Mouse (Mus musculus): ENCODE measurements around the gene Adrm1. TPM values are rescaled to one million over a fixed set of nuclear protein-coding genes. Genes with fewer than 3 reads are reported as not detected.
A peak's percentile ranks its signal among the peaks of the same experiment; 100 is the strongest.
"Not testable (repeated sequence)": the region's sequence is repeated elsewhere in the genome, so short reads cannot be mapped to it uniquely, and the experiment has no call there.

The Adrm1 gene
- polyA plus RNA-seq, 1 experiment = 62.1 TPM

DNA sequence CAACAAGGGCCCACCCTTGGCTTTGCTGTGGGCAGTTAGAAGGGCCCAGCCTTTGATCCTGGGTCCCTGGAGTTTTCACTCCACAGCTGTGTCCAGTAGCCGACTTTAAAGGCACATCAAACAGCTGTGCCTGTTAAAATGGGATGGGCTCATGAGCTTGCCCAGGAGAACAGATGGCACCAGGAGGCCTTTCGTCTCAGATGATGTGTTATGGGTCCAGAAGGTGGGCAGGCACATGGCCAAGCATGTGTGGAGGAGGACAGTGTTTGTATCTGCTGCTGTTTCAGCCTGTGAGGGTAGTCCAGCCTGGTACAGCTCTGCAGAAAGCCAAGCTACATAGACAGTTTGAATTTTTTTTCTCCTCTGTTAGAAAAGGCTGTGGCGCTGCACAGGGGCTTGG lies 16.5 kb upstream of the Adrm1 start:
- H3K4me3 ChIP-seq (ENCODE audit: insufficient read depth, low read length) = no peak overlapping the region
- no peak overlapping the region for H3K27ac ChIP-seq (ENCODE audit: insufficient read depth, low read depth, low read length)
- H3K4me1 ChIP-seq (ENCODE audit: control insufficient read depth, insufficient read depth, low read length) = no peaks in the 10 kb centered on the region
- TF ChIP-seq CTCF (IDR thresholded peaks at IDR 0.05; ENCODE audit: low read depth, low read length) (no peak), POLR2A (IDR thresholded peaks at IDR 0.05; ENCODE audit: borderline replicate concordance, low read depth, low read length) (no peak)

DNA sequence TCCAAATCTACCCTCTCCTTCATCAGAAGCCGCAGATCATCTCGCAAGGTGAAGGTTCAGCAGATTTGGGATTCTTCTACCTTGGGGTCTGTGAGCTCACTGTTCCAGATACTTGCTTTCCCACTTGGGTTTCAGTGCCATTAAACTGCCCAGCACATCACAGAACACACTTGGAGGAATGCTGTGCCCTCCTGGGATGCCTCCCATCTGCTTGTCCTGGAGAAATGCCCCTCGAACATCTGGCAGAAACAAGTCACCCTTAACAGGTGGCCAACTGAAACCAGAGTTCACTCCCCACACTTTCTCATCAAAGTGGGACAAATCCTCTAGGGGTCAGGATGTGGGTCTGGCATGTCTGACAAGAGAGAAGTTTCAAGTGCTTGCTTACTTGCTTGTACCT lies 12.7 kb upstream of the Adrm1 start:
- H3K4me3 ChIP-seq (ENCODE audit: insufficient read depth, low read length) = no peak overlapping the region
- TF ChIP-seq CTCF (IDR thresholded peaks at IDR 0.05; ENCODE audit: low read depth, low read length) = no peak
- TF ChIP-seq POLR2A (IDR thresholded peaks at IDR 0.05; ENCODE audit: borderline replicate concordance, low read depth, low read length) = no peak
- no peak overlapping the region for H3K27ac ChIP-seq (ENCODE audit: insufficient read depth, low read depth, low read length)

DNA sequence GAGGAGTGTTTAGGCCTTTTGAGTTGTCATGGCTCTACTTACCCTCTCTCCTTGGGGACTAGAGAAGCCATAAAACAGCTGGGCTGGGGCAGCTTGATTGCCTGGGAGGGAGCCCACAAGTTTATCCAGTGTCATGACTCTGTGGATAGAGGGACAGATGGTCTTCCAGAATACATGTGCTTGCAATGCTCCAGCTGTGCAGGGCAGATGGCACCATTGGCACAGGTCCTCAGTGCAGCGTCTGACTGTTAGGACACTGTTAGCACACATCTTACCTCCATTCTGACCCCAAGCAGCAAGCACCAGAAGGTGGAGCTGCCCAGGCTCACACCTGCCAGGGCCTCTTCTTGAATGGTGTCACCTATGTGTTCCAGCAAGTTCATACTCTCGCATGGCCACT lies 5.4 kb upstream of the Adrm1 start:
- H3K4me1 ChIP-seq (ENCODE audit: control insufficient read depth, insufficient read depth, low read length) = peaks cover 6% of the 10 kb centered on the region
- no peak overlapping the region for H3K27ac ChIP-seq (ENCODE audit: insufficient read depth, low read depth, low read length)
- no peak overlapping the region for H3K4me3 ChIP-seq (ENCODE audit: insufficient read depth, low read length)
- no peak for TF ChIP-seq POLR2A (IDR thresholded peaks at IDR 0.05; ENCODE audit: borderline replicate concordance, low read depth, low read length)
- no peak for TF ChIP-seq CTCF (IDR thresholded peaks at IDR 0.05; ENCODE audit: low read depth, low read length)

More for the DNA sequence above, 12.7 kb upstream of the Adrm1 start:
- no peaks in the 10 kb centered on the region for H3K4me1 ChIP-seq (ENCODE audit: control insufficient read depth, insufficient read depth, low read length)

DNA sequence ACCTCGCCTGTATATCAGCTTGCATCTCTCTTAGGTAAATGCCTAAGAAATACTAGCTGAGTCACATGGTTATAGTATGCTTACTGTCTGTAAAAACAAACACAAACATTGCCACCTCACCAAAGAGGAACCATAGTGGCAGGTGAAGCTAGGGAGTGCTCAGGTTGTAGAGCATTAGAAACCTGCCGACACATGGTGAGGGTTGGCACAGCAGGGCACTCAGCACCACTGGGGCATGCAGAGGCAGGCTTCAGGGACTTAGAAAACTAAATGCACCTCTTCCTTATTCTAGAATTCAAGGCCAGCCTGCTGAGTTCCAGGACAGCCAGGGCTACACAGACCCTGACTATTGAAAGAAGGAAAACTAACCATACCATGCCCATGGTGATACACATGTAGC lies 4.4 kb upstream of the Adrm1 start:
- H3K4me3 ChIP-seq (ENCODE audit: insufficient read depth, low read length) = no peak overlapping the region
- no peak overlapping the region for H3K27ac ChIP-seq (ENCODE audit: insufficient read depth, low read depth, low read length)
- peaks cover 7% of the 10 kb centered on the region for H3K4me1 ChIP-seq (ENCODE audit: control insufficient read depth, insufficient read depth, low read length)
- TF ChIP-seq POLR2A (IDR thresholded peaks at IDR 0.05; ENCODE audit: borderline replicate concordance, low read depth, low read length) (no peak), CTCF (IDR thresholded peaks at IDR 0.05; ENCODE audit: low read depth, low read length) (no peak)

DNA sequence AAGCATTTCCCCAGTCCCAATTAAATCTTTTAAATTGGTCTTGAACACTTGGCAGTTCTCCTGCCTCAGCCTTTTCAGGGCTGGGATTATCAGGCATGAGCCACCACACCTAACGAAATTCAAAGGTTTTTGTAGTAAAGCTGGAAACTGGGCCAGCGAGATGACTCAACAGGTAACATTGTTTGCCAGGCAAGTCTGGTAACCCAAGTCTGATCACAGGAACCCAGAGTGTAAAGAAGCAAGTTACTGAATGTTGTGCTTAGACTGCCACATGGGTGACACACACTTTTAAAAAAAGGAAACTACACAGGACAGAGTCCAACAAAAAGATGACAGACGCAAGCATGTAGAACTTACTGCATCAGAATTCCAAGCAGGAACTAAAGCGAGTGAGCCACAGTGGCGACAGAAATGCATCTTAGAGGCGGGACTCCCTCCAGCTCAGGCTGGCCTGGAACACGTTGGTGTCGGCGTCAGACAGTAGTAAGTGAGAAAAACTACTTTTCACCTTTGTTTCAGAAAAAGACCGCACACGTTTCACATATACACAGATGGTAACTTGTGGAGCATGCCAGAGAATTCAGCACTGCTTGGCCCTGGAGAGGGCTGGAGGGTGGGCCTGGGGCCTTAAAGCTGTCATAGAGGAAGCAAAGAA lies 1.0 kb upstream of the Adrm1 start:
- TF ChIP-seq CTCF (IDR thresholded peaks at IDR 0.05; ENCODE audit: low read depth, low read length) (no peak), POLR2A (IDR thresholded peaks at IDR 0.05; ENCODE audit: borderline replicate concordance, low read depth, low read length) (no peak)
- H3K4me3 ChIP-seq (ENCODE audit: insufficient read depth, low read length) = no peak overlapping the region; the same call in 1 of the 2 replicates
- no peak overlapping the region for H3K27ac ChIP-seq (ENCODE audit: insufficient read depth, low read depth, low read length)
- peaks cover 7% of the 10 kb centered on the region for H3K4me1 ChIP-seq (ENCODE audit: control insufficient read depth, insufficient read depth, low read length)

DNA sequence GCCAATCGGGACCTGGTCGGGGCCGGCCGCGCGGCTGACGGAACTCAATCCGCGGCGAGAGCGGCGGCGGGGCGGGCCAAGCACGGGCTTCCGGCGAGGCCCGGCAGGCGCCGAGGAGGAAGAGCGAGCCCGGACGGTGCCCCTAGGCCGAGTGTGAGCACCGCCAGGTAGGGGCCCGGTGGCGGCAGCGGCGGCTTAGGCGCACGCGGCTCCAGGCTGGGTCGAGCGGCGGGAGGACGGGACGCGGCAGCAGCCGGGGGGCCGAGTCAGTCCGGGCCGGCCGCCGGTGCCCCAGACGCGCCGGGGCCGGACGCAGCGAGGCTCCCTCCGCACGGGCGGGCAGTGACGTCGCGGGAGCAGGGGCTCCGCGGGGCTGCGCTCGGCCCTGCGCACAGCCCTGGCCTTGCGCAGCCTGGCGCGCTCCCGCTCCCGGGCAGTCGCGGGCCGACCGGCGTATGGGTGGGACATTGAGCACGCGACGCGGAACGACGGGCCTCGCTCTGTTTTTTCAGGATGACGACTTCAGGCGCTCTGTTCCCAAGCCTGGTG lies 311 bp downstream of the Adrm1 start:
- H3K4me3 ChIP-seq (ENCODE audit: insufficient read depth, low read length) = peak overlapping the region; percentile 91
- peaks cover 7% of the 10 kb centered on the region for H3K4me1 ChIP-seq (ENCODE audit: control insufficient read depth, insufficient read depth, low read length)
- TF ChIP-seq POLR2A (IDR thresholded peaks at IDR 0.05; ENCODE audit: borderline replicate concordance, low read depth, low read length) (no peak), CTCF (IDR thresholded peaks at IDR 0.05; ENCODE audit: low read depth, low read length) (no peak)
- peak overlapping the region; percentile 64 for H3K27ac ChIP-seq (ENCODE audit: insufficient read depth, low read depth, low read length)

DNA sequence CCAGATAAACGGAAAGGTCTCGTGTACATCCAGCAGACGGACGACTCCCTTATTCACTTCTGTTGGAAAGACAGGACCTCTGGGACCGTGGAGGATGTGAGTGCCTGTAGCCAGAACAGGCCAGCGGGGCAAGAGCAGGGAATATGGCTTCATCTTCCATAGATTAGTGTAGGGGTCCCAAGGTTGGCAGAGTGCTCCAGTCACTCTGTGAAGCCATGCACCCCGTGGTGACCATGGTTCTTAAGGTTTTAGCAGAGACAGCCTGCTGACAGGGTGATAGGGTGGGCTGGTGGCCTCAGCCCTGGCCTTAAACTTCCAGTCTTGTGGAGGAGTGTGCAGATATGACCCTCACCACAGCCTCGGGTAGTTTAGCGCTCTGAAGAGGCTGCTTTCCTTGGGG lies 867 bp downstream of the Adrm1 start:
- H3K4me3 ChIP-seq (ENCODE audit: insufficient read depth, low read length) = peak overlapping the region; percentile 91
- peaks cover 7% of the 10 kb centered on the region for H3K4me1 ChIP-seq (ENCODE audit: control insufficient read depth, insufficient read depth, low read length)
- no peak overlapping the region for H3K27ac ChIP-seq (ENCODE audit: insufficient read depth, low read depth, low read length)
- TF ChIP-seq CTCF (IDR thresholded peaks at IDR 0.05; ENCODE audit: low read depth, low read length) (no peak), POLR2A (IDR thresholded peaks at IDR 0.05; ENCODE audit: borderline replicate concordance, low read depth, low read length) (no peak)

DNA sequence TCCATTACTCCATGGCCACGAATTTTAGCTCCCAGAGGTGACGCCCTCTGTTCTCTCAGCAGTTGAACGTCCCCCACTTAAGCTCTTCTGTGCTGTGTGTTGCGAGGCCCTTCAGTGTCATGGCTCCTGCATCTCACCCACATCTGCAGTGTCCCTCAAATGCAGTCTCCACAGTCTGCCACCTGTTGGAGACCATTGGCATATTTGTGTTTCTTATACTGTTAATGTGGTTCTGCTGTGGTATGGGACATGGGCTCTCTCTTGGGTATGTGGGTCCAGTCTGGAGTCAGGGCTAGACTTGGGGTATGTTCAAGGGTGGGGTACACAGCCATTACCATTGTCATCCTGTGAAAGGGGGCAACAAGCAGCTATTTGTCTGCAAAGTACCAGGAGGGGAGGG lies 1.9 kb downstream of the Adrm1 start:
- no peak overlapping the region for H3K27ac ChIP-seq (ENCODE audit: insufficient read depth, low read depth, low read length)
- peaks cover 7% of the 10 kb centered on the region for H3K4me1 ChIP-seq (ENCODE audit: control insufficient read depth, insufficient read depth, low read length)
- no peak for TF ChIP-seq CTCF (IDR thresholded peaks at IDR 0.05; ENCODE audit: low read depth, low read length)
- TF ChIP-seq POLR2A (IDR thresholded peaks at IDR 0.05; ENCODE audit: borderline replicate concordance, low read depth, low read length) = no peak
- H3K4me3 ChIP-seq (ENCODE audit: insufficient read depth, low read length) = peak overlapping the region; percentile 91

DNA sequence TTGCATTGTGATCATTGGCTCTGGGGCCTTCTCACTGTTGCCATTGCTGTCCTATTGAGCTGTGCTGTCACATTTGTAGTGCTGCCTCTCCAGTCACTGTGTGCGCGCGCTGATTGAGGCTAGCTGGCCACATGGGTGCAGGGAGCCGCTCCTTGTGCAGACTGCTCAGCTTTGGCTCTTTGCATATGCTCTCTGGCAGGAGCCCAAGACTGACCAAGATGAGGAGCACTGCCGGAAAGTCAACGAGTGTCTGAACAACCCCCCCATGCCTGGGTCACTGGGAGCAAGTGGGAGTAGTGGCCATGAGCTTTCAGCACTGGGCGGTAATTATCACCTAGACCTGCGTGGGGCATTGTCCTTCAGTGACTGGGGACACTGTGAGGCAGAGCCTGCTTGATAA lies 2.4 kb downstream of the Adrm1 start:
- H3K4me3 ChIP-seq (ENCODE audit: insufficient read depth, low read length); H3K27ac ChIP-seq (ENCODE audit: insufficient read depth, low read depth, low read length); H3K4me1 ChIP-seq (ENCODE audit: control insufficient read depth, insufficient read depth, low read length): not testable (repeated sequence)

DNA sequence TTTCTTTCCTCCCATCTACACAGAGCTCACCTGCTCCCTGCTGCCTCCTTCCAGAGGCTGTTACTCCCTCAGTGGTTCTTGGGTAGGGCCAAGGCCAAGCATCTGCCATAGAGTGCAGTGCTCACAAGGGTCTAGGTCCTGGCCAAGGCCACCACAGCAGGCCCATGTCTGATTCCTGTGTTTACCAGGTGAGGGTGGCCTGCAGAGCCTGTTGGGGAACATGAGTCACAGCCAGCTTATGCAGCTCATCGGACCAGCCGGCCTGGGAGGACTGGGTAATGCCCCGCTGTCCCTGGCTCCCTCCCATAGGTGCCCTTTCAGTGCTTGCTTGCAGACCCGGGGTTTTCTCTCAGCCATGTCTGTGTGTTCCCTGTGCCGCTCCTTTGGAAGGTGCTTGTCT lies 2.8 kb downstream of the Adrm1 start:
- TF ChIP-seq POLR2A (IDR thresholded peaks at IDR 0.05; ENCODE audit: borderline replicate concordance, low read depth, low read length) = no peak
- TF ChIP-seq CTCF (IDR thresholded peaks at IDR 0.05; ENCODE audit: low read depth, low read length) = no peak
- Histone ChIP-seq H3K4me3 (ENCODE audit: insufficient read depth, low read length) (no peak overlapping the region), H3K27ac (ENCODE audit: insufficient read depth, low read depth, low read length) (no peak overlapping the region), H3K4me1 (ENCODE audit: control insufficient read depth, insufficient read depth, low read length) (peaks cover 7% of the 10 kb centered on the region)
